Mouse (Mus musculus) CH12.LX (cell line): Measurements from ENCODE around the gene Sec1. TPM values are rescaled to one million over a fixed set of nuclear protein-coding genes. Genes with fewer than 3 reads are reported as not detected.

Source experiments
- DNase-seq: peaks from one replicate; pipeline ENCODE4 v3.0.0-alpha.2; 2013; ENCODE audit errors: extremely low read depth
- H3K27ac ChIP-seq: 2 replicates; pipeline ENCODE4 v1.5.1; 2012; ENCODE audit warnings: low read depth, mild to moderate bottlenecking, control low read depth, moderate library complexity; ENCODE audit not compliant: insufficient read depth
- H3K27me3 ChIP-seq: replicated peaks from 2 replicates; pipeline ENCODE3; 2012; ENCODE audit warnings: inconsistent platforms
- H3K36me3 ChIP-seq, 2 experiments: replicated peaks in 1 of 2; 2 replicates each; pipeline versions ENCODE3 to v1.6.1; 2012; ENCODE audit warnings: inconsistent platforms in 1 of 2, low read length in 1 of 2, mild to moderate bottlenecking in 1 of 2, mixed read lengths in 1 of 2, moderate library complexity in 1 of 2; ENCODE audit not compliant: control insufficient read depth in 1 of 2, insufficient read depth in 1 of 2
- H3K4me1 ChIP-seq, 2 experiments: 2 replicates each; pipeline ENCODE4 v1.6.1; 2012; ENCODE audit warnings: inconsistent platforms in 1 of 2, moderate library complexity in 1 of 2; ENCODE audit not compliant: insufficient read depth in 2 of 2, control insufficient read depth in 1 of 2
- H3K4me2 ChIP-seq: 2 replicates; pipeline ENCODE4 v1.6.1; 2012; ENCODE audit warnings: low read depth, mild to moderate bottlenecking, control low read depth; ENCODE audit not compliant: poor library complexity, insufficient read depth, severe bottlenecking
- H3K4me3 ChIP-seq, 3 experiments: fragments of 150-350 bp in 1 of 3; sonication (generic) in 1 of 3; replicated peaks in 1 of 3; 2 replicates each; pipeline versions ENCODE3 to v1.5.1; 2011 to 2012; ENCODE audit warnings: low read depth in 2 of 3, low read length in 2 of 3, mild to moderate bottlenecking in 2 of 3, moderate library complexity in 2 of 3, control low read depth in 1 of 3, improper control_type of control experiment in 1 of 3, inconsistent platforms in 1 of 3, mixed read lengths in 1 of 3; ENCODE audit not compliant: poor library complexity in 1 of 3
- H3K79me2 ChIP-seq: replicated peaks from 2 replicates; pipeline ENCODE4 v1.6.1; 2012; ENCODE audit warnings: mild to moderate bottlenecking, moderate library complexity; ENCODE audit not compliant: control insufficient read depth, poor library complexity, insufficient read depth, severe bottlenecking; ENCODE audit errors: extremely low read depth
- H3K9ac ChIP-seq: 2 replicates; pipeline ENCODE4 v1.6.1; 2012; ENCODE audit warnings: low read depth, mild to moderate bottlenecking, control low read depth, moderate library complexity; ENCODE audit not compliant: insufficient read depth
- H3K9me3 ChIP-seq: replicated peaks from 2 replicates; pipeline ENCODE3; 2012; ENCODE audit warnings: low read length, inconsistent platforms, mixed read lengths
- CHD1 ChIP-seq: IDR thresholded peaks from 2 replicates; pipeline ENCODE4 v1.6.1; 2012; ENCODE audit warnings: low read depth, low read length, improper control_type of control experiment, inconsistent platforms
- EP300 ChIP-seq: IDR thresholded peaks from 2 replicates; pipeline ENCODE4 v1.6.1; 2011; ENCODE audit warnings: low read length, improper control_type of control experiment
- ETS1 ChIP-seq: conservative IDR thresholded peaks from 2 replicates; pipeline ENCODE4 v1.6.1; 2012; ENCODE audit warnings: low read depth, mild to moderate bottlenecking, inconsistent platforms, low read length, improper control_type of control experiment, moderate library complexity
- MEF2A ChIP-seq: IDR thresholded peaks from 2 replicates; pipeline ENCODE4 v1.6.1; 2014; ENCODE audit warnings: low read depth, mild to moderate bottlenecking, inconsistent platforms, low read length, improper control_type of control experiment, borderline replicate concordance
- MYC ChIP-seq: IDR thresholded peaks from 2 replicates; pipeline ENCODE4 v1.6.1; 2011; ENCODE audit warnings: low read depth, mild to moderate bottlenecking, improper control_type of control experiment, low read length
- POLR2A ChIP-seq: IDR thresholded peaks from 2 replicates; pipeline ENCODE4 v1.6.1; 2011; ENCODE audit warnings: low read depth, mild to moderate bottlenecking, improper control_type of control experiment, low read length
- POLR2AphosphoS2 ChIP-seq: IDR thresholded peaks from 2 replicates; pipeline ENCODE4 v1.6.1; 2011; ENCODE audit warnings: low read depth, low read length, improper control_type of control experiment
- SIN3A ChIP-seq: IDR thresholded peaks from 2 replicates; pipeline ENCODE4 v1.6.1; 2012; ENCODE audit warnings: low read length, improper control_type of control experiment, inconsistent platforms
- SMC3 ChIP-seq: IDR thresholded peaks from 2 replicates; pipeline ENCODE4 v1.6.1; 2011; ENCODE audit warnings: low read depth, low read length, improper control_type of control experiment
- TCF12 ChIP-seq: IDR thresholded peaks from 2 replicates; pipeline ENCODE4 v1.6.1; 2014; ENCODE audit warnings: low read depth, mild to moderate bottlenecking, inconsistent platforms, low read length, improper control_type of control experiment
- UBTF ChIP-seq: IDR thresholded peaks from 2 replicates; pipeline ENCODE4 v1.6.1; 2012; ENCODE audit warnings: low read depth, mild to moderate bottlenecking, inconsistent platforms, low read length, improper control_type of control experiment, moderate library complexity
- ZMIZ1 ChIP-seq: IDR thresholded peaks from 2 replicates; pipeline ENCODE4 v1.6.1; 2012; ENCODE audit warnings: low read depth, mild to moderate bottlenecking, inconsistent platforms, low read length, improper control_type of control experiment
- dilution Hi-C: fragments of 300-500 bp; cut with MboI; formaldehyde crosslinking; loops from 2 replicates; pipeline ENCODE4 v1.14.3; 2020; ENCODE audit warnings: low sequenced_read_pairs; ENCODE audit not compliant: extremely low pct_unique_long_range_greater_than_20kb, extremely low pct_ligation_motif_present
- in situ Hi-C: fragments of 300-500 bp; cut with MboI; formaldehyde crosslinking; loops from 3 replicates; pipeline ENCODE4 v1.14.3; 2019; ENCODE audit warnings: low sequenced_read_pairs, low pct_ligation_motif_present, low pct_unique_long_range_greater_than_20kb, mixed read lengths
- polyA plus RNA-seq: library from polyadenylated mRNA; unstranded; fragments of >175 nt; gene quantifications from 2 replicates; pipeline ENCODE4 v1.2.1, GENCODE M21; 2012; ENCODE audit warnings: low read depth; ENCODE audit not compliant: insufficient read length
- total RNA-seq, 2 experiments: library from RNA; depleted of rRNA; stranded (reverse); fragments of 300-350 nt in 1 of 2; fragments of >200 nt in 1 of 2; gene quantifications; 2 replicates each; pipeline ENCODE4 v1.2.3; 2012 to 2014

Sec1 gene
- total and polyA plus RNA-seq, 3 experiments: 0.08 to 0.33 (median 0.26) TPM

GRCm38 (mm10) chr7:45711316-45712021 lies 17.3 kb upstream of the Sec1 start:
- no peaks in the 10 kb centered on the region for H3K9me3 ChIP-seq
- TF ChIP-seq MYC: no peak
- no peak for TF ChIP-seq ETS1
- no peak for TF ChIP-seq SMC3
- TF ChIP-seq POLR2A: no peak
- TF ChIP-seq MEF2A: no peak
- no peak for TF ChIP-seq EP300
- TF ChIP-seq TCF12: no peak
- TF ChIP-seq CHD1: no peak
- peaks cover 19% of the 10 kb centered on the region for H3K79me2 ChIP-seq
- dilution Hi-C loops: no loop called here
- no peaks in the 10 kb centered on the region for H3K27me3 ChIP-seq
- DNase-seq: no peak
- in situ Hi-C loops: no loop called here
- H3K9ac ChIP-seq: no peak overlapping the region
- peaks cover 35 to 61% of the 10 kb centered on the region in 2 experiments for H3K36me3 ChIP-seq
- no peak overlapping the region for H3K4me3 ChIP-seq
- H3K4me1 ChIP-seq: peaks cover 0 to 45% of the 10 kb centered on the region in 2 experiments; a peak in 2 of 4 replicates
- no peak overlapping the region for H3K27ac ChIP-seq
- H3K4me2 ChIP-seq: no peak overlapping the region

GRCm38 (mm10) chr7:45710477-45711191 lies 16.4 kb upstream of the Sec1 start:
- no peak overlapping the region for H3K4me2 ChIP-seq
- H3K4me1 ChIP-seq: peaks cover 0 to 40% of the 10 kb centered on the region in 2 experiments; a peak in 2 of 4 replicates
- peaks cover 35 to 57% of the 10 kb centered on the region in 2 experiments for H3K36me3 ChIP-seq
- H3K27me3 ChIP-seq: no peaks in the 10 kb centered on the region
- no peak overlapping the region for H3K9ac ChIP-seq
- no peak overlapping the region for H3K4me3 ChIP-seq
- peaks cover 13% of the 10 kb centered on the region for H3K79me2 ChIP-seq
- TF ChIP-seq ZMIZ1: no peak; the same call in 1 of the 2 replicates
- H3K27ac ChIP-seq: no peak overlapping the region
- no peak for DNase-seq
- dilution Hi-C loops: no loop called here
- in situ Hi-C loops: no loop called here
- no peaks in the 10 kb centered on the region for H3K9me3 ChIP-seq

- in situ Hi-C loops: no loop called here
- Histone ChIP-seq H3K36me3 (peaks cover 35 to 55% of the 10 kb centered on the region in 2 experiments), H3K9ac (no peak overlapping the region), H3K27ac (no peak overlapping the region), H3K9me3 (no peaks in the 10 kb centered on the region), H3K27me3 (no peaks in the 10 kb centered on the region), H3K4me3 (no peak overlapping the region), H3K79me2 (peaks cover 11% of the 10 kb centered on the region), H3K4me2 (no peak overlapping the region), H3K4me1 (peaks cover 0 to 41% of the 10 kb centered on the region in 2 experiments; a peak in 2 of 4 replicates)
- dilution Hi-C loops: no loop called here
- TF ChIP-seq MEF2A: no peak
- peak; percentile 21; the same call in 1 of the 2 replicates for TF ChIP-seq POLR2AphosphoS2
- no peak for TF ChIP-seq ETS1
- no peak for TF ChIP-seq SIN3A
- TF ChIP-seq UBTF: no peak
- no peak for DNase-seq
Measured at GRCm38 (mm10) chr7:45709677-45710355, 15.6 kb upstream of the Sec1 start.
